Mouse (Mus musculus) lung, postnatal 0 days (tissue): ENCODE data around the gene Sertad4.

Source experiments
- CTCF ChIP-seq: IDR thresholded peaks from 2 replicates; pipeline ENCODE4 v1.5.1; 2016; ENCODE audit warnings: antibody characterized with exemption, mild to moderate bottlenecking
- EP300 ChIP-seq: IDR thresholded peaks from 2 replicates; pipeline ENCODE4 v1.6.1; 2016; ENCODE audit warnings: antibody characterized with exemption, mild to moderate bottlenecking, control low read depth

DNA sequence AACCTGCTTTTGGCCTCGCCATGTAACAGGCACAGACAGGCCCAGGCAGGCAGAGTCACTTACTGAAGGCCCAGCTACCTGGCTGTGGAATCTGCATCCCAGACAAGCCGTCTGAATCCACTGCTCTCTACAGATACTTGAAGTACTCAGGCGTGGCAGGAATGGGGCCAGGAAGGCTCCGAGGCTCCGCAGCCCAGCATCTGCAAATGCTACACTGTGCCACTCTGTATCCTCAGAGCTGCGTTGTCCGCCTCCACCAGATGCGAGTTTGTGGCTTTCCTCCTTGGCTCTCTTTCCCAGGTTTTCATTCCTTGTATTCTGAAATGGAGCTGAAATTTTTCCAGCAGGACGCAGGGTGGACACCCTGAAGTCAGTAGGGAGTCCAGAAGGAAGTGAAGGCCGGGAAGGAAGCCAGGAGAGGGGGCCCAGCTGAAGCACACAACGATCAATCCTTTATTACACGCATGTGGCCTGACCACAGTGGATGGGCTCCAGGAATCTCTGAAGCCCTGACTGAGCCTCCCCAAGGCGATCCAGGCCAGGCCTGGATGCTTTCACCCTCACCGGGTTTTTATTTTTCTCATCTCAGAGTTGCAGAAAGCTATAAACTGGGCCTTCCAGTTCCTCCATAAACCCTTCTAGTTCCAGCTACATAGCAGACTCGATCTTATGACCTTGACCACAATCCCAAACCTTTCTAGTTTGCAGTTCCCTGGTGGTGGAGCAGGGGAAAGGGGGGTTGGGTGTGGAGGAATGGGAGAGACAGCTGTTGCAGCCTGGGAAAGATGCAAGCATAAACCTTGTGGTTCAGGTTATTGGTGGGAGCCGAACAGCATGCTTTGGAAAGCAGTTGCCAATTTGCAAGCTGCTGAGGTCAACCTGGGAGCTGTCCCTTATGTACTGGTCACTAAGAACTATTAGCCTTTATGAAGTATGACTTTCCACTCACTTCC, 57.1 kb downstream of the Sertad4 start:
- TF ChIP-seq CTCF = no peak
- no peak for TF ChIP-seq EP300
